Mouse (Mus musculus) hindbrain, embryonic 11.5 days (tissue): ENCODE measurements at regions not wholly inside any gene's neighbourhood (a gene's known extent, or its start where the extent isn't known, plus 50 kb on each side); places are given as distances from the start of the nearest gene placed in this dataset.

ENCODE experiments used
- ATAC-seq: fragments of 200-750 bp; cut with Nextera tagmentation; 2 replicates; pipeline ENCODE4 v1.8.0; 2017; ENCODE audit warnings: mild to moderate bottlenecking, moderate TSS enrichment, moderate library complexity; ENCODE audit not compliant: low FRiP score
- DNase-seq: peaks from one replicate; pipeline ENCODE4 v3.0.0-alpha.2; 2015; ENCODE audit warnings: low spot score
- H3K27ac ChIP-seq: fragments of 300-500 bp; sonication (generic); 2 replicates; pipeline ENCODE4 v1.5.1; 2014; ENCODE audit warnings: mild to moderate bottlenecking, low read depth, low read length
- H3K27me3 ChIP-seq: fragments of 300-500 bp; sonication (generic); 2 replicates; pipeline ENCODE4 v1.6.1; 2014; ENCODE audit warnings: mild to moderate bottlenecking, low read length, moderate library complexity, mixed read lengths; ENCODE audit not compliant: control insufficient read depth, insufficient read depth
- H3K36me3 ChIP-seq: fragments of 300-500 bp; sonication (generic); 2 replicates; pipeline ENCODE4 v1.6.1; 2014; ENCODE audit warnings: mild to moderate bottlenecking, low read length, moderate library complexity, mixed read lengths; ENCODE audit not compliant: control insufficient read depth, insufficient read depth
- H3K4me1 ChIP-seq: fragments of 300-500 bp; sonication (generic); replicated peaks from 2 replicates; pipeline ENCODE4 v1.6.1; 2014; ENCODE audit warnings: low read length, mixed read lengths; ENCODE audit not compliant: control insufficient read depth, insufficient read depth
- H3K4me2 ChIP-seq: fragments of 300-500 bp; sonication (generic); replicated peaks from 2 replicates; pipeline ENCODE4 v1.6.1; 2014; ENCODE audit warnings: mild to moderate bottlenecking, low read depth, low read length
- H3K4me3 ChIP-seq: fragments of 300-500 bp; sonication (generic); 2 replicates; pipeline ENCODE4 v1.5.1; 2014; ENCODE audit warnings: low read depth, low read length
- H3K9ac ChIP-seq: fragments of 300-500 bp; sonication (generic); 2 replicates; pipeline ENCODE4 v1.6.1; 2014; ENCODE audit warnings: low read depth, low read length
- H3K9me3 ChIP-seq: fragments of 300-500 bp; sonication (generic); 2 replicates; pipeline ENCODE4 v1.6.1; 2016; ENCODE audit warnings: low read length; ENCODE audit not compliant: control insufficient read depth
- WGBS: fragments of 180-500 bp; shearing (Covaris S2); extraction: QIAGEN DNeasy Blood & Tissue Kit; methylation state at CpG from one replicate; pipeline ENCODE4 v1.1.7; 2014; 5-methylcytosine and 5-hydroxymethylcytosine counted together

- WGBS: 79% methylated on average over 8 of the region's 8 CpGs
- ATAC-seq (no peak), DNase-seq (peak; percentile 17)
Measured at GRCm38 (mm10) chr13:46182851-46183250, 90.7 kb upstream of the Stmnd1 start.

DNA sequence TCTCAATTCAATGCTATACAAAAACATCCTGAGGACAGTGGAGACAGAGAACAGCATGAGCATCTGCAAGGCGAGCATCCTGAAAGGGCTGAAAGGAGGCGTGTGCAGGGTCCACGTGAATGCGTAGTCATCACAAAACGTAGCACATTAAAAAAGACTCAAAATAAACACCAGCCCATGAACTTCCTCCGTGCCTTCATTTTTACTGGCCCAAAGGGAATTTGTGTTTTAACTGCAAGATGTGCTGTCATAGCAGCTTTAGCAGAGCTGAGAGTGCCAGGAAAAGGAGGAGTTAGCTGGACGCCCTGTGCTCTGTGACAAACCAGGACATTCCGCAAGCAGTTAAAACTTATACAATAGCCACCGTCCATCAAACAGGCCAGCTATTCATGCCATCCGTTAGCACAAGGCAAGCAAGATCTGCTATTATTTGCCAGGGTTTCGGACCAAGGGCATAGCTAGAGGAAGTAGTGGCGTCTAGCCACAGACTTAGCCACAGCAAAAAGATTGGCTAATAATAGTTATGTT lies 92.9 kb upstream of the Stmnd1 start:
- ATAC-seq (no peak), DNase-seq (peak; percentile 42)
- no peak overlapping the region for H3K9ac ChIP-seq
- H3K9me3 ChIP-seq: no peaks in the 10 kb centered on the region
- no peak overlapping the region for H3K4me3 ChIP-seq
- no peaks in the 10 kb centered on the region for H3K36me3 ChIP-seq
- H3K4me1 ChIP-seq: 0 out of 2 replicates have a peak, but pooled peaks cover 3% of the 10 kb centered on the region
- no peaks in the 10 kb centered on the region for H3K27me3 ChIP-seq
- WGBS: 20% methylated on average over 12 of the region's 12 CpGs
- peak overlapping the region; percentile 37; the same call in 1 of the 2 replicates for H3K27ac ChIP-seq
- H3K4me2 ChIP-seq: peak overlapping the region; percentile 33

More at GRCm38 (mm10) chr13:46182851-46183250, 90.7 kb upstream of the Stmnd1 start:
- H3K4me3 ChIP-seq: no peak overlapping the region
- no peaks in the 10 kb centered on the region for H3K9me3 ChIP-seq
- H3K27me3 ChIP-seq: no peaks in the 10 kb centered on the region
- H3K4me1 ChIP-seq: 0 out of 2 replicates have a peak, but pooled peaks cover 3% of the 10 kb centered on the region
- no peaks in the 10 kb centered on the region for H3K36me3 ChIP-seq
- no peak overlapping the region for H3K4me2 ChIP-seq
- H3K27ac ChIP-seq: no peak overlapping the region
- no peak overlapping the region for H3K9ac ChIP-seq

DNA sequence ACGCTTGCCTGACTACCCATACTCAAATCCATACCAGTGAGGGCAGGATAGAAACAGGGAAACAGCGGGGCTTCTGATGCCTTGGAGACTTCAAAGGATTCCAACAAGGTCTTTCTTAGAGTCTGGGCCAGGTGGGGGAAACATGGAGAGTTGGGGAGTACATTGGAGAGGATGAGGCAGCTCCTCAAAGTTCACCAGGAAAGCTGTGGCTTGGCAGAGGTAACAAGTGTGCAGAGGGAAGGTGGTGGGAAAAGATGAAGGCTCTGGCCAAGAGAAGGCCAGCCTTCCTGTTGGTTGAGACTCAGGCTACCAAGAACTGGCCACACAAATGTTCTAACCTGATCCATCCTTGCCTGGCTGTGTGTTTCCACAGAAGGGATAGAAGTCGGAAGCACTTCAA lies 93.6 kb upstream of the Stmnd1 start:
- ATAC-seq (no peak), DNase-seq (no peak)
- H3K4me1 ChIP-seq: 0 out of 2 replicates have a peak, but pooled peaks cover 3% of the 10 kb centered on the region
- H3K27me3 ChIP-seq: no peaks in the 10 kb centered on the region
- H3K27ac ChIP-seq: no peak overlapping the region
- no peaks in the 10 kb centered on the region for H3K9me3 ChIP-seq
- H3K36me3 ChIP-seq: no peaks in the 10 kb centered on the region
- H3K4me2 ChIP-seq: no peak overlapping the region
- WGBS: 80% methylated on average over 3 of the region's 3 CpGs
- no peak overlapping the region for H3K9ac ChIP-seq
- no peak overlapping the region for H3K4me3 ChIP-seq

- no peak overlapping the region for H3K4me2 ChIP-seq
Measured at GRCm38 (mm10) chr13:46173103-46173502, 100.4 kb upstream of the Stmnd1 start.

GRCm38 (mm10) chr13:46162025-46162374 lies 111.5 kb upstream of the Stmnd1 start:
- H3K9me3 ChIP-seq: no peaks in the 10 kb centered on the region
- H3K4me1 ChIP-seq: no peaks in the 10 kb centered on the region
- H3K4me2 ChIP-seq: peak overlapping the region; percentile 24; the same call in 1 of the 2 replicates
- H3K9ac ChIP-seq: no peak overlapping the region
- DNase-seq (peak; percentile 85), ATAC-seq (peak; percentile 64)
- H3K27me3 ChIP-seq: no peaks in the 10 kb centered on the region
- H3K27ac ChIP-seq: no peak overlapping the region
- H3K4me3 ChIP-seq: no peak overlapping the region
- no peaks in the 10 kb centered on the region for H3K36me3 ChIP-seq
- WGBS: 4% methylated on average over 10 of the region's 10 CpGs

More at GRCm38 (mm10) chr13:46173103-46173502, 100.4 kb upstream of the Stmnd1 start:
- no peak overlapping the region for H3K27ac ChIP-seq
- H3K9ac ChIP-seq: no peak overlapping the region
- ATAC-seq (no peak), DNase-seq (peak; percentile 27)
- no peaks in the 10 kb centered on the region for H3K9me3 ChIP-seq
- no peaks in the 10 kb centered on the region for H3K36me3 ChIP-seq
- WGBS: 34% methylated on average over 8 of the region's 8 CpGs
- H3K4me3 ChIP-seq: no peak overlapping the region
- H3K4me1 ChIP-seq: 0 out of 2 replicates have a peak, but pooled peaks cover 2% of the 10 kb centered on the region
- no peaks in the 10 kb centered on the region for H3K27me3 ChIP-seq

- DNase-seq (no peak), ATAC-seq (0 out of 2 replicates have a peak, but pooled peaks have one; percentile 33)
- no peak overlapping the region for H3K4me3 ChIP-seq
- WGBS: 45% methylated on average over 13 of the region's 13 CpGs
- no peaks in the 10 kb centered on the region for H3K4me1 ChIP-seq
- H3K4me2 ChIP-seq: peak overlapping the region; percentile 24; the same call in 1 of the 2 replicates
- H3K9ac ChIP-seq: no peak overlapping the region
- no peak overlapping the region for H3K27ac ChIP-seq
- no peaks in the 10 kb centered on the region for H3K9me3 ChIP-seq
- H3K27me3 ChIP-seq: no peaks in the 10 kb centered on the region
- no peaks in the 10 kb centered on the region for H3K36me3 ChIP-seq
Measured at GRCm38 (mm10) chr13:46161261-46162024, 112.1 kb upstream of the Stmnd1 start.

DNA sequence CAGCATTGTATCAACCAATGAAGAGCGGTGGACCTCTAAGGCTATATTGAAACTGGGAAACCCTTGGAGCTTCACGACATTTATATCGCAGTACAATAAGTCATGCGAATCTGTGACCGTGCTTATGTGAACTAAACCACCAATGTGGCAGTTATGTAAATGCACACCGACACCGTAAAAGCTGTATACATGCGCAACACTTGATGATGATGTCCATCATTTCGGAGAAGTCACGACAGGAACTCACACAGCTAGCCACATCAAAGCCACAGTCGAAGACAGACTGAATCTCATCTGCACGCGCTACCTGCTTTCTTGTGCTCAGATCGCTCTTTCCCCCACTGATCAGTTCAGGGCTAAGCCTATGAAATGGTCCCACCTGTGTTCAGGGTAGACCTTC lies 114.2 kb upstream of the Stmnd1 start:
- no peak overlapping the region for H3K27ac ChIP-seq
- no peaks in the 10 kb centered on the region for H3K9me3 ChIP-seq
- no peak overlapping the region for H3K9ac ChIP-seq
- H3K4me2 ChIP-seq: no peak overlapping the region
- no peaks in the 10 kb centered on the region for H3K27me3 ChIP-seq
- H3K4me3 ChIP-seq: no peak overlapping the region
- DNase-seq: no peak
- no peak for ATAC-seq
- no peaks in the 10 kb centered on the region for H3K36me3 ChIP-seq
- WGBS: 95% methylated on average over 14 of the region's 14 CpGs
- no peaks in the 10 kb centered on the region for H3K4me1 ChIP-seq

GRCm38 (mm10) chr13:46153282-46154260 lies 120.0 kb upstream of the Stmnd1 start:
- Histone ChIP-seq H3K9me3 (no peaks in the 10 kb centered on the region), H3K36me3 (no peaks in the 10 kb centered on the region), H3K27me3 (no peaks in the 10 kb centered on the region), H3K4me3 (no peak overlapping the region), H3K27ac (no peak overlapping the region), H3K4me1 (no peaks in the 10 kb centered on the region), H3K4me2 (no peak overlapping the region), H3K9ac (no peak overlapping the region)
- no peak for ATAC-seq
- WGBS: 85% methylated on average over 14 of the region's 14 CpGs
- no peak for DNase-seq
